Mouse (Mus musculus): Measurements from ENCODE around the gene Lgals3. TPM values are rescaled to one million over a fixed set of nuclear protein-coding genes. Genes with fewer than 3 reads are reported as not detected.

Gene Lgals3
- polyA plus RNA-seq, 1 experiment = 97.5 TPM

- Histone ChIP-seq H3K27ac (ENCODE audit: insufficient read depth, low read length) (peak overlapping the region; percentile 64), H3K4me1 (ENCODE audit: control insufficient read depth, insufficient read depth, insufficient read length) (no peaks in the 10 kb centered on the region), H3K27me3 (ENCODE audit: control insufficient read depth, insufficient read depth, low read length) (no peaks in the 10 kb centered on the region), H3K36me3 (ENCODE audit: control insufficient read depth, insufficient read depth, low read length) (peaks cover 3% of the 10 kb centered on the region; the same call in 1 of the 2 replicates), H3K4me3 (ENCODE audit: extremely low read depth, insufficient read depth, insufficient read length) (peak overlapping the region; percentile 28; the same call in 1 of the 2 replicates)
- DNase-seq (ENCODE audit: low read depth in 1 of 2, low spot score in 2 of 2) = peak; percentile 8 to 31
- no peak for TF ChIP-seq POLR2A (IDR thresholded peaks at IDR 0.05; ENCODE audit: low read depth, low read length)
- TF ChIP-seq CTCF (IDR thresholded peaks at IDR 0.05; ENCODE audit: extremely low read depth, insufficient read depth, insufficient read length, insufficient replicate concordance) = peak; percentile 38; the same call in 1 of the 2 replicates
- WGBS = 61% methylated on average over 5 of the region's 5 CpGs
Measured at GRCm38 (mm10) chr14:47396165-47396652, 28.7 kb downstream of the Lgals3 start.

GRCm38 (mm10) chr14:47402735-47403134, 35.2 kb downstream of the Lgals3 start:
- WGBS = 96% methylated on average over 8 of the region's 8 CpGs
- Histone ChIP-seq H3K4me3 (ENCODE audit: extremely low read depth, insufficient read depth, insufficient read length) (no peak overlapping the region), H3K4me1 (ENCODE audit: control insufficient read depth, insufficient read depth, insufficient read length) (no peaks in the 10 kb centered on the region), H3K27ac (ENCODE audit: insufficient read depth, low read length) (no peak overlapping the region), H3K27me3 (ENCODE audit: control insufficient read depth, insufficient read depth, low read length) (no peaks in the 10 kb centered on the region), H3K36me3 (ENCODE audit: control insufficient read depth, insufficient read depth, low read length) (0 out of 2 replicates have a peak, but pooled peaks cover 3% of the 10 kb centered on the region)
- TF ChIP-seq CTCF (IDR thresholded peaks at IDR 0.05; ENCODE audit: extremely low read depth, insufficient read depth, insufficient read length, insufficient replicate concordance) (no peak), POLR2A (IDR thresholded peaks at IDR 0.05; ENCODE audit: low read depth, low read length) (no peak)
- DNase-seq (ENCODE audit: low read depth in 1 of 2, low spot score in 2 of 2) = no peak

GRCm38 (mm10) chr14:47406000-47406399, 38.4 kb downstream of the Lgals3 start:
- H3K27ac ChIP-seq (ENCODE audit: insufficient read depth, low read length) = no peak overlapping the region
- no peak for DNase-seq (ENCODE audit: low read depth in 1 of 2, low spot score in 2 of 2)
- TF ChIP-seq POLR2A (IDR thresholded peaks at IDR 0.05; ENCODE audit: low read depth, low read length) = no peak
- no peak for TF ChIP-seq CTCF (IDR thresholded peaks at IDR 0.05; ENCODE audit: extremely low read depth, insufficient read depth, insufficient read length, insufficient replicate concordance)
- 91% methylated on average over 9 of the region's 9 CpGs for WGBS
- no peaks in the 10 kb centered on the region for H3K4me1 ChIP-seq (ENCODE audit: control insufficient read depth, insufficient read depth, insufficient read length)
- no peaks in the 10 kb centered on the region for H3K27me3 ChIP-seq (ENCODE audit: control insufficient read depth, insufficient read depth, low read length)
- peaks cover 5% of the 10 kb centered on the region for H3K36me3 ChIP-seq (ENCODE audit: control insufficient read depth, insufficient read depth, low read length)
- no peak overlapping the region for H3K4me3 ChIP-seq (ENCODE audit: extremely low read depth, insufficient read depth, insufficient read length)

GRCm38 (mm10) chr14:47417346-47417745, 49.8 kb downstream of the Lgals3 start:
- 32% methylated on average over 3 of the region's 3 CpGs for WGBS
- DNase-seq (ENCODE audit: low read depth in 1 of 2, low spot score in 2 of 2) = no peak

GRCm38 (mm10) chr14:47417775-47418665, 50.5 kb downstream of the Lgals3 start, which contains the start of gene Dlgap5:
Gene Dlgap5 (minus strand): TSS chr14:47418407.
- no peak for TF ChIP-seq CTCF (IDR thresholded peaks at IDR 0.05; ENCODE audit: extremely low read depth, insufficient read depth, insufficient read length, insufficient replicate concordance)
- TF ChIP-seq POLR2A (IDR thresholded peaks at IDR 0.05; ENCODE audit: low read depth, low read length) = no peak

More at GRCm38 (mm10) chr14:47417346-47417745, 49.8 kb downstream of the Lgals3 start:
- TF ChIP-seq CTCF (IDR thresholded peaks at IDR 0.05; ENCODE audit: extremely low read depth, insufficient read depth, insufficient read length, insufficient replicate concordance) (no peak), POLR2A (IDR thresholded peaks at IDR 0.05; ENCODE audit: low read depth, low read length) (no peak)
- no peak overlapping the region for H3K27ac ChIP-seq (ENCODE audit: insufficient read depth, low read length)
- peaks cover 2% of the 10 kb centered on the region; the same call in 1 of the 2 replicates for H3K36me3 ChIP-seq (ENCODE audit: control insufficient read depth, insufficient read depth, low read length)
- no peaks in the 10 kb centered on the region; the same call in 1 of the 2 replicates for H3K4me1 ChIP-seq (ENCODE audit: control insufficient read depth, insufficient read depth, insufficient read length)
- H3K27me3 ChIP-seq (ENCODE audit: control insufficient read depth, insufficient read depth, low read length) = no peaks in the 10 kb centered on the region
- H3K4me3 ChIP-seq (ENCODE audit: extremely low read depth, insufficient read depth, insufficient read length) = no peak overlapping the region

GRCm38 (mm10) chr14:47418666-47418991, 51.1 kb downstream of the Lgals3 start:
- Histone ChIP-seq H3K27ac (ENCODE audit: insufficient read depth, low read length) (no peak overlapping the region), H3K4me1 (ENCODE audit: control insufficient read depth, insufficient read depth, insufficient read length) (no peaks in the 10 kb centered on the region; the same call in 1 of the 2 replicates), H3K27me3 (ENCODE audit: control insufficient read depth, insufficient read depth, low read length) (no peaks in the 10 kb centered on the region), H3K4me3 (ENCODE audit: extremely low read depth, insufficient read depth, insufficient read length) (peak overlapping the region; percentile 52; the same call in 1 of the 2 replicates), H3K36me3 (ENCODE audit: control insufficient read depth, insufficient read depth, low read length) (no peaks in the 10 kb centered on the region)
- DNase-seq (ENCODE audit: low read depth in 1 of 2, low spot score in 2 of 2) = no peak
- 45% methylated on average over 5 of the region's 5 CpGs for WGBS
- TF ChIP-seq CTCF (IDR thresholded peaks at IDR 0.05; ENCODE audit: extremely low read depth, insufficient read depth, insufficient read length, insufficient replicate concordance) (no peak), POLR2A (IDR thresholded peaks at IDR 0.05; ENCODE audit: low read depth, low read length) (no peak)

More at GRCm38 (mm10) chr14:47417775-47418665, 50.5 kb downstream of the Lgals3 start, which contains the start of gene Dlgap5:
- peak; percentile 83 to 94 for DNase-seq (ENCODE audit: low read depth in 1 of 2, low spot score in 2 of 2)
- H3K4me1 ChIP-seq (ENCODE audit: control insufficient read depth, insufficient read depth, insufficient read length) = no peaks in the 10 kb centered on the region; the same call in 1 of the 2 replicates
- no peaks in the 10 kb centered on the region for H3K36me3 ChIP-seq (ENCODE audit: control insufficient read depth, insufficient read depth, low read length)
- no peaks in the 10 kb centered on the region for H3K27me3 ChIP-seq (ENCODE audit: control insufficient read depth, insufficient read depth, low read length)
- H3K27ac ChIP-seq (ENCODE audit: insufficient read depth, low read length) = no peak within 1 kb of the TSS
- H3K4me3 ChIP-seq (ENCODE audit: extremely low read depth, insufficient read depth, insufficient read length) = peak within 1 kb of the TSS; percentile 67
- 2% methylated on average over 36 of the region's 36 CpGs for WGBS
